Mouse (Mus musculus): ENCODE measurements around the gene Acvrl1. TPM values are rescaled to one million over a fixed set of nuclear protein-coding genes. Genes with fewer than 3 reads are reported as not detected.

The Acvrl1 gene
- total RNA-seq, 2 experiments from 2014 or later: 8.5 to 9.2 TPM

GRCm38 (mm10) chr15:101163854-101164253, 35.5 kb downstream of the Acvrl1 start:
- intact Hi-C loops (cut with DNase I): no loop called here
- no peak for DNase-seq

- intact Hi-C loops (cut with DNase I): no loop called here
- no peak for DNase-seq
Observed at GRCm38 (mm10) chr15:101164291-101164690, 36.0 kb downstream of the Acvrl1 start.

GRCm38 (mm10) chr15:101165658-101166437, 37.5 kb downstream of the Acvrl1 start:
- intact Hi-C loops (cut with DNase I): no loop called here
- no peak for DNase-seq

GRCm38 (mm10) chr15:101167553-101167952, 39.2 kb downstream of the Acvrl1 start:
- no peak for DNase-seq
- intact Hi-C loops (cut with DNase I): no loop called here

GRCm38 (mm10) chr15:101169910-101170309, 41.6 kb downstream of the Acvrl1 start:
- intact Hi-C loops (cut with DNase I): no loop called here
- no peak for DNase-seq

GRCm38 (mm10) chr15:101170413-101170980, 42.2 kb downstream of the Acvrl1 start:
- DNase-seq: no peak
- intact Hi-C loops (cut with DNase I): no loop called here

- intact Hi-C loops (cut with DNase I): no loop called here
- no peak for DNase-seq
Observed at GRCm38 (mm10) chr15:101171272-101171671, 43.0 kb downstream of the Acvrl1 start.

- intact Hi-C loops (cut with DNase I): loop anchor here (2.0 kb wide), 1 partner anchor 27 kb away; no protein-coding TSS in a partner anchor
- DNase-seq: no peak
Observed at GRCm38 (mm10) chr15:101172016-101172415, 43.7 kb downstream of the Acvrl1 start.

GRCm38 (mm10) chr15:101173421-101174211, 45.3 kb downstream of the Acvrl1 start, which contains the start of gene Acvr1b:
Gene Acvr1b (plus strand): TSS chr15:101174067.
- DNase-seq: peak; percentile 84 to 85
- intact Hi-C loops (cut with DNase I): loop anchor here (2.0 kb wide), 1 partner anchor 29 kb away; no protein-coding TSS in a partner anchor

GRCm38 (mm10) chr15:101174294-101175130, 46.2 kb downstream of the Acvrl1 start:
- no peak for DNase-seq
- intact Hi-C loops (cut with DNase I): no loop called here

GRCm38 (mm10) chr15:101175131-101175460, 46.8 kb downstream of the Acvrl1 start:
- intact Hi-C loops (cut with DNase I): no loop called here
- DNase-seq: no peak

- intact Hi-C loops (cut with DNase I): no loop called here
- DNase-seq: no peak
Observed at GRCm38 (mm10) chr15:101175613-101176283, 47.4 kb downstream of the Acvrl1 start.

- intact Hi-C loops (cut with DNase I): no loop called here
- no peak for DNase-seq
Observed at GRCm38 (mm10) chr15:101176284-101176680, 48.0 kb downstream of the Acvrl1 start.

- intact Hi-C loops (cut with DNase I): no loop called here
- DNase-seq: no peak
Observed at GRCm38 (mm10) chr15:101176795-101177691, 48.7 kb downstream of the Acvrl1 start.

GRCm38 (mm10) chr15:101180363-101181105, 52.2 kb downstream of the Acvrl1 start:
- intact Hi-C loops (cut with DNase I): no loop called here
- no peak for DNase-seq

GRCm38 (mm10) chr15:101181106-101181466, 52.8 kb downstream of the Acvrl1 start:
- no peak for DNase-seq
- intact Hi-C loops (cut with DNase I): no loop called here

GRCm38 (mm10) chr15:101181500-101181899, 53.2 kb downstream of the Acvrl1 start:
- intact Hi-C loops (cut with DNase I): no loop called here

GRCm38 (mm10) chr15:101182676-101183075, 54.4 kb downstream of the Acvrl1 start:
- DNase-seq: no peak
- intact Hi-C loops (cut with DNase I): no loop called here

More at GRCm38 (mm10) chr15:101181500-101181899, 53.2 kb downstream of the Acvrl1 start:
- no peak for DNase-seq
